Mouse (Mus musculus) small intestine, adult 2 months (tissue): Measurements from ENCODE around the gene Zbtb9.

Experiments
- CTCF ChIP-seq: fragments of 200-500 bp; IDR thresholded peaks from 2 replicates; pipeline ENCODE4 v1.5.1; 2012; ENCODE audit warnings: low read depth, mild to moderate bottlenecking, control low read depth, inconsistent platforms, low read length, moderate library complexity, mixed read lengths; ENCODE audit not compliant: insufficient replicate concordance, insufficient read length; ENCODE audit errors: extremely low read depth
- POLR2A ChIP-seq: fragments of 200-500 bp; IDR thresholded peaks from 2 replicates; pipeline ENCODE4 v1.6.1; 2012; ENCODE audit warnings: low read depth, mild to moderate bottlenecking, control low read depth, inconsistent platforms, low read length, moderate library complexity

- TF ChIP-seq POLR2A = no peak
- no peak for TF ChIP-seq CTCF
Measured at GRCm38 (mm10) chr17:26935027-26935426, 37.9 kb upstream of the Zbtb9 start.
